In genomic region chr9:122271318-122271717, GRCm38 (mm10) we compare ENCODE assay signal across 31 mouse cellular contexts.
"Had no signal": no experiment of that assay in that cellular context is flagged by ENCODE, and none has a peak within 500 bp of the region (broad histone marks: within the 10 kb centered on the region; RNA-seq: fewer than 3 reads in every experiment).

No protein-coding gene starts in this region.

- H3K36me3 ChIP-seq: liver, embryonic 13.5 days; liver, embryonic 15.5 days; lung, embryonic 15.5 days had no signal

- ATAC-seq: liver, embryonic 12.5 days; liver, postnatal 0 days; lung, postnatal 0 days; midbrain, embryonic 13.5 days; midbrain, embryonic 15.5 days; midbrain, embryonic 16.5 days had no signal

- H3K4me1 ChIP-seq: limb, embryonic 10.5 days; limb, embryonic 13.5 days; limb, embryonic 15.5 days; liver, embryonic 12.5 days; liver, embryonic 13.5 days; lung, embryonic 15.5 days; midbrain, embryonic 10.5 days; midbrain, embryonic 12.5 days; midbrain, embryonic 13.5 days; midbrain, embryonic 15.5 days had no signal

- H3K9ac ChIP-seq: limb, embryonic 12.5 days; limb, embryonic 13.5 days; limb, embryonic 15.5 days; liver, embryonic 12.5 days; liver, embryonic 13.5 days; liver, embryonic 14.5 days; liver, embryonic 15.5 days; liver, postnatal 0 days; lung, embryonic 14.5 days; lung, embryonic 15.5 days; midbrain, embryonic 12.5 days; midbrain, embryonic 13.5 days; midbrain, embryonic 15.5 days had no signal

- H3K9me3 ChIP-seq: limb, embryonic 10.5 days; limb, embryonic 12.5 days; limb, embryonic 13.5 days; limb, embryonic 15.5 days; liver, embryonic 12.5 days; liver, embryonic 13.5 days; liver, embryonic 15.5 days; lung, embryonic 15.5 days; megakaryocyte, embryonic 14.5 days; midbrain, embryonic 10.5 days; midbrain, embryonic 12.5 days; midbrain, embryonic 13.5 days; midbrain, embryonic 15.5 days had no signal

- H3K27ac ChIP-seq: limb, embryonic 10.5 days; limb, embryonic 12.5 days; limb, embryonic 13.5 days; limb, embryonic 15.5 days; liver, embryonic 12.5 days; liver, embryonic 13.5 days; liver, embryonic 14.5 days; liver, embryonic 15.5 days; lung, embryonic 15.5 days; macrophage; midbrain, embryonic 10.5 days; midbrain, embryonic 12.5 days; midbrain, embryonic 13.5 days; midbrain, embryonic 15.5 days had no signal

- H3K4me2 ChIP-seq: limb, embryonic 12.5 days; limb, embryonic 13.5 days; limb, embryonic 15.5 days; liver, embryonic 11.5 days; liver, embryonic 12.5 days; liver, embryonic 13.5 days; liver, embryonic 15.5 days; lung, embryonic 14.5 days; lung, embryonic 15.5 days; midbrain, embryonic 11.5 days; midbrain, embryonic 12.5 days; midbrain, embryonic 13.5 days; midbrain, embryonic 15.5 days had no signal

- H3K27me3 ChIP-seq: limb, embryonic 12.5 days; limb, embryonic 13.5 days; limb, embryonic 15.5 days; liver, embryonic 12.5 days; liver, embryonic 13.5 days; liver, embryonic 15.5 days; lung, embryonic 15.5 days; midbrain, embryonic 12.5 days; midbrain, embryonic 13.5 days; midbrain, embryonic 15.5 days had no signal

- DNase-seq: left cerebral cortex, postnatal 4 days; liver; liver, embryonic 13.5 days; liver, postnatal 0 days; lung, adult 18-20 months; lung, adult 2 months; lung, embryonic 14.5 days; lung, postnatal 10 days; lung, postnatal 14 days; lung, postnatal 36 days; lung, postnatal 4 days; midbrain, embryonic 14.5 days had no signal

- H3K4me3 ChIP-seq: limb, embryonic 10.5 days; limb, embryonic 12.5 days; limb, embryonic 13.5 days; limb, embryonic 15.5 days; liver, embryonic 12.5 days; liver, embryonic 13.5 days; liver, embryonic 15.5 days; lung, embryonic 15.5 days; megakaryocyte, embryonic 14.5 days; midbrain, embryonic 10.5 days; midbrain, embryonic 12.5 days; midbrain, embryonic 13.5 days; midbrain, embryonic 15.5 days; myocyte had no signal
